Comparison of ENCODE assay signal across 9 mouse cellular contexts in genomic region chr3:30546366-30546765, GRCm38 (mm10). TPM values are rescaled to one million over a fixed set of nuclear protein-coding genes. Genes with fewer than 3 reads are reported as not detected.
DNase-seq lines count a peak whose midpoint lies in the region; ATAC-seq lines count a peak whose summit lies in the region.
"Had no signal": no experiment of that assay in that cellular context is flagged by ENCODE, and none has a peak within 500 bp of the region (broad histone marks: within the 10 kb centered on the region; RNA-seq: fewer than 3 reads in every experiment).

No protein-coding gene starts in this region.

- no peak for ATAC-seq in heart, embryonic 11.5 days (replicated peaks; ENCODE audit: insufficient number of reproducible peaks, low FRiP score, low TSS enrichment)
- ATAC-seq in midbrain, embryonic 16.5 days, result no peak
- no peak for ATAC-seq in limb, embryonic 11.5 days (ENCODE audit: insufficient number of reproducible peaks, low FRiP score, low TSS enrichment, low read depth)
- 0 out of 2 replicates have a peak, but pooled peaks have one; percentile 39 for ATAC-seq in stomach, embryonic 16.5 days (ENCODE audit: insufficient read depth, low FRiP score)

- H3K27ac ChIP-seq in heart, embryonic 11.5 days (ENCODE audit: low read depth, low read length), result no peak overlapping the region
- no peak overlapping the region for H3K27ac ChIP-seq in midbrain, embryonic 16.5 days (ENCODE audit: low read length)
- H3K27ac ChIP-seq in midbrain, embryonic 10.5 days (replicated peaks), result no peak overlapping the region
- no peak overlapping the region for H3K27ac ChIP-seq in limb, embryonic 11.5 days (replicated peaks; ENCODE audit: low read depth, low read length)
- H3K27ac ChIP-seq in stomach, embryonic 16.5 days (ENCODE audit: low read length), result no peak overlapping the region

- H3K36me3 ChIP-seq in heart, embryonic 11.5 days (ENCODE audit: control insufficient read depth, insufficient read depth, low read length), result no peaks in the 10 kb centered on the region
- no peaks in the 10 kb centered on the region for H3K36me3 ChIP-seq in midbrain, embryonic 16.5 days (ENCODE audit: control insufficient read depth, insufficient read depth, low read length)
- H3K36me3 ChIP-seq in midbrain, embryonic 10.5 days, result no peaks in the 10 kb centered on the region
- no peaks in the 10 kb centered on the region for H3K36me3 ChIP-seq in limb, embryonic 11.5 days (ENCODE audit: control insufficient read depth, insufficient read depth, low read length)
- H3K36me3 ChIP-seq in stomach, embryonic 16.5 days (ENCODE audit: control insufficient read depth, insufficient read depth, low read length), result no peaks in the 10 kb centered on the region

- peaks cover 13% of the 10 kb centered on the region for H3K4me1 ChIP-seq in heart, embryonic 11.5 days (ENCODE audit: control insufficient read depth, insufficient read depth, low read length)
- H3K4me1 ChIP-seq in midbrain, embryonic 16.5 days (ENCODE audit: control insufficient read depth, insufficient read depth, low read length), result no peaks in the 10 kb centered on the region
- H3K4me1 ChIP-seq in midbrain, embryonic 10.5 days, result 0 out of 2 replicates have a peak, but pooled peaks cover 7% of the 10 kb centered on the region
- H3K4me1 ChIP-seq in limb, embryonic 11.5 days (ENCODE audit: control insufficient read depth, insufficient read depth, low read length), result peaks cover 21% of the 10 kb centered on the region
- H3K4me1 ChIP-seq in stomach, embryonic 16.5 days (ENCODE audit: control insufficient read depth, insufficient read depth, low read length), result 0 out of 2 replicates have a peak, but pooled peaks cover 9% of the 10 kb centered on the region

- peak overlapping the region; percentile 56 for H3K4me2 ChIP-seq in heart, embryonic 11.5 days
- 0 out of 2 replicates have a peak overlapping the region, but pooled peaks have one; percentile 1 for H3K4me2 ChIP-seq in midbrain, embryonic 16.5 days (ENCODE audit: low read length)
- H3K4me2 ChIP-seq in limb, embryonic 11.5 days (ENCODE audit: low read depth, severe bottlenecking), result no peak overlapping the region
- peak overlapping the region; percentile 3; the same call in 1 of the 2 replicates for H3K4me2 ChIP-seq in stomach, embryonic 16.5 days (ENCODE audit: low read depth, low read length)

- H3K9ac ChIP-seq in heart, embryonic 11.5 days (ENCODE audit: low read depth, low read length), result no peak overlapping the region
- no peak overlapping the region for H3K9ac ChIP-seq in midbrain, embryonic 16.5 days (ENCODE audit: low read depth, low read length)
- H3K9ac ChIP-seq in limb, embryonic 11.5 days (ENCODE audit: low read length), result no peak overlapping the region
- H3K9ac ChIP-seq in stomach, embryonic 16.5 days (ENCODE audit: low read length), result no peak overlapping the region

- H3K9me3 ChIP-seq in heart, embryonic 11.5 days (replicated peaks; ENCODE audit: control insufficient read depth, low read length), result no peaks in the 10 kb centered on the region
- H3K9me3 ChIP-seq in midbrain, embryonic 16.5 days (replicated peaks; ENCODE audit: control insufficient read depth, low read length, poor library complexity, severe bottlenecking), result no peaks in the 10 kb centered on the region
- no peaks in the 10 kb centered on the region for H3K9me3 ChIP-seq in midbrain, embryonic 10.5 days (replicated peaks)
- H3K9me3 ChIP-seq in limb, embryonic 11.5 days (ENCODE audit: control insufficient read depth, low read length), result no peaks in the 10 kb centered on the region
- no peaks in the 10 kb centered on the region for H3K9me3 ChIP-seq in stomach, embryonic 16.5 days (replicated peaks; ENCODE audit: control insufficient read depth, low read length)

- H3K4me3 ChIP-seq in heart, embryonic 11.5 days (ENCODE audit: low read depth, low read length), result peak overlapping the region; percentile 9; the same call in 1 of the 2 replicates
- no peak overlapping the region for H3K4me3 ChIP-seq in midbrain, embryonic 16.5 days (ENCODE audit: low read depth, low read length)
- H3K4me3 ChIP-seq in midbrain, embryonic 10.5 days, result no peak overlapping the region
- no peak overlapping the region for H3K4me3 ChIP-seq in limb, embryonic 11.5 days (ENCODE audit: low read depth, low read length)
- H3K4me3 ChIP-seq in stomach, embryonic 16.5 days (replicated peaks; ENCODE audit: low read length), result no peak overlapping the region
- H3K4me3 ChIP-seq: erythroblast, embryonic 14.5 days had no signal

- 44% methylated on average over 13 of the region's 13 CpGs for WGBS in heart, embryonic 11.5 days (ENCODE audit: insufficient replicate concordance)
- WGBS in midbrain, embryonic 16.5 days, result 75% methylated on average over 13 of the region's 13 CpGs
- 83% methylated on average over 13 of the region's 13 CpGs for WGBS in midbrain, embryonic 10.5 days
- WGBS in limb, embryonic 11.5 days, result 60% methylated on average over 13 of the region's 13 CpGs
- WGBS in stomach, embryonic 16.5 days, result 45% methylated on average over 13 of the region's 13 CpGs

- no peaks in the 10 kb centered on the region for H3K27me3 ChIP-seq in heart, embryonic 11.5 days (ENCODE audit: control insufficient read depth, insufficient read depth, low read length)
- H3K27me3 ChIP-seq in midbrain, embryonic 16.5 days (ENCODE audit: control insufficient read depth, insufficient read depth, low read depth, low read length), result no peaks in the 10 kb centered on the region
- no peaks in the 10 kb centered on the region for H3K27me3 ChIP-seq in midbrain, embryonic 10.5 days (ENCODE audit: low read depth, poor library complexity, severe bottlenecking)
- no peaks in the 10 kb centered on the region for H3K27me3 ChIP-seq in limb, embryonic 11.5 days (ENCODE audit: control insufficient read depth, insufficient read depth, low read length)
- H3K27me3 ChIP-seq in stomach, embryonic 16.5 days (ENCODE audit: control insufficient read depth, insufficient read depth, low read length), result no peaks in the 10 kb centered on the region

- no peak for DNase-seq in heart, adult 11 months
- no peak for DNase-seq in midbrain, embryonic 10.5 days (ENCODE audit: low spot score)
- peak; percentile 27 for DNase-seq in limb, embryonic 11.5 days (ENCODE audit: low spot score)
- DNase-seq in spleen, postnatal 14 days (ENCODE audit: low spot score in 2 of 2), result no peak
- no peak for DNase-seq in frontal cortex, postnatal 36 days (ENCODE audit: low spot score in 2 of 2)

RNA-seq across cellular contexts. Expression of gene Mecom, which starts 1.4 kb away (rescaled TPM):
- polyA plus RNA-seq in heart, embryonic 11.5 days (2014; fragmentation: Nextera tagmentation; extraction: Ambion mirVana), result 41.8 and 42.5 TPM in 2 replicates
- polyA plus RNA-seq in midbrain, embryonic 16.5 days (2015; fragmentation: Nextera tagmentation; extraction: Ambion mirVana), result 4.0 and 5.3 TPM in 2 replicates
- 22.6 and 34.8 TPM in 2 replicates for polyA plus RNA-seq in midbrain, embryonic 10.5 days (2016; fragmentation: Nextera tagmentation; extraction: Ambion mirVana)
- 218 and 228 TPM in 2 replicates for polyA plus RNA-seq in limb, embryonic 11.5 days (2014; fragmentation: Nextera tagmentation; extraction: Ambion mirVana)
- polyA plus RNA-seq in stomach, embryonic 16.5 days (2015; fragmentation: Nextera tagmentation; extraction: Ambion mirVana), result 57.4 and 64.1 TPM in 2 replicates

RNA-seq across cellular contexts. Expression of gene Actrt3, which starts 53.4 kb away (rescaled TPM):
- polyA plus RNA-seq in heart, embryonic 11.5 days (2014; fragmentation: Nextera tagmentation; extraction: Ambion mirVana), result not detected in 2 replicates
- polyA plus RNA-seq in midbrain, embryonic 16.5 days (2015; fragmentation: Nextera tagmentation; extraction: Ambion mirVana), result 0.37 and 0.41 TPM in 2 replicates
- polyA plus RNA-seq in midbrain, embryonic 10.5 days (2016; fragmentation: Nextera tagmentation; extraction: Ambion mirVana), result 0.10 TPM in 1 of 2 replicates, not detected in the other
- 0.24 TPM in 1 of 2 replicates, not detected in the other for polyA plus RNA-seq in limb, embryonic 11.5 days (2014; fragmentation: Nextera tagmentation; extraction: Ambion mirVana)
- polyA plus RNA-seq in stomach, embryonic 16.5 days (2015; fragmentation: Nextera tagmentation; extraction: Ambion mirVana), result 0.11 and 0.41 TPM in 2 replicates
- polyA plus RNA-seq: erythroblast, embryonic 14.5 days had no signal

RNA-seq across cellular contexts. Expression of gene Mynn, which starts 55.5 kb away (rescaled TPM):
- polyA plus RNA-seq in heart, embryonic 11.5 days (2014; fragmentation: Nextera tagmentation; extraction: Ambion mirVana), result 22.1 and 30.3 TPM in 2 replicates
- polyA plus RNA-seq in midbrain, embryonic 16.5 days (2015; fragmentation: Nextera tagmentation; extraction: Ambion mirVana), result 29.6 and 31.4 TPM in 2 replicates
- polyA plus RNA-seq in midbrain, embryonic 10.5 days (2016; fragmentation: Nextera tagmentation; extraction: Ambion mirVana), result 32.4 and 35.0 TPM in 2 replicates
- 32.1 and 37.8 TPM in 2 replicates for polyA plus RNA-seq in limb, embryonic 11.5 days (2014; fragmentation: Nextera tagmentation; extraction: Ambion mirVana)
- 28.0 and 28.9 TPM in 2 replicates for polyA plus RNA-seq in stomach, embryonic 16.5 days (2015; fragmentation: Nextera tagmentation; extraction: Ambion mirVana)
